Mouse (Mus musculus): Measurements from ENCODE around the gene Tulp4. TPM values are rescaled to one million over a fixed set of nuclear protein-coding genes. Genes with fewer than 3 reads are reported as not detected.

Tulp4 gene
- total and polyA plus RNA-seq, 2 experiments from 2014 or later = 92.0 to 417 TPM

GRCm38 (mm10) chr17:6182715-6183114, 76.5 kb downstream of the Tulp4 start:
- Histone ChIP-seq H3K36me3 (ENCODE audit: insufficient read depth) (peaks cover 26% of the 10 kb centered on the region), H3K4me3 (ENCODE audit: low read depth, low read length) (no peak overlapping the region), H3K27me3 (ENCODE audit: insufficient read depth, low read length) (no peaks in the 10 kb centered on the region), H3K4me1 (ENCODE audit: insufficient read depth) (no peaks in the 10 kb centered on the region), H3K4me2 (ENCODE audit: low read depth) (no peak overlapping the region), H3K9ac (no peak overlapping the region), H3K27ac (ENCODE audit: low read depth, low read length) (no peak overlapping the region), H3K9me3 (ENCODE audit: low read length) (no peaks in the 10 kb centered on the region)
- no peak for ATAC-seq
- WGBS = 60% methylated on average over 4 of the region's 4 CpGs
- TF ChIP-seq CTCF (IDR thresholded peaks at IDR 0.05; ENCODE audit: low read depth) = no peak
- DNase-seq = no peak

GRCm38 (mm10) chr17:6186651-6187050, 80.4 kb downstream of the Tulp4 start:
- TF ChIP-seq CTCF (IDR thresholded peaks at IDR 0.05; ENCODE audit: low read depth) = no peak
- Histone ChIP-seq H3K4me3 (ENCODE audit: low read depth, low read length) (no peak overlapping the region), H3K9ac (no peak overlapping the region), H3K36me3 (ENCODE audit: insufficient read depth) (peaks cover 34% of the 10 kb centered on the region), H3K4me2 (ENCODE audit: low read depth) (no peak overlapping the region), H3K4me1 (ENCODE audit: insufficient read depth) (no peaks in the 10 kb centered on the region), H3K27ac (ENCODE audit: low read depth, low read length) (no peak overlapping the region), H3K27me3 (ENCODE audit: insufficient read depth, low read length) (no peaks in the 10 kb centered on the region), H3K9me3 (ENCODE audit: low read length) (no peaks in the 10 kb centered on the region)
- DNase-seq = no peak
- ATAC-seq = no peak
- WGBS = 91% methylated on average over 4 of the region's 4 CpGs

GRCm38 (mm10) chr17:6187183-6187582, 80.9 kb downstream of the Tulp4 start:
- no peaks in the 10 kb centered on the region for H3K27me3 ChIP-seq (ENCODE audit: insufficient read depth, low read length)
- no peaks in the 10 kb centered on the region for H3K9me3 ChIP-seq (ENCODE audit: low read length)
- TF ChIP-seq CTCF (IDR thresholded peaks at IDR 0.05; ENCODE audit: low read depth) = no peak
- H3K36me3 ChIP-seq (ENCODE audit: insufficient read depth) = peaks cover 39% of the 10 kb centered on the region
- no peak overlapping the region for H3K4me2 ChIP-seq (ENCODE audit: low read depth)
- no peak overlapping the region for H3K4me3 ChIP-seq (ENCODE audit: low read depth, low read length)
- no peak overlapping the region for H3K9ac ChIP-seq
- WGBS = 95% methylated on average over 8 of the region's 8 CpGs
- no peaks in the 10 kb centered on the region for H3K4me1 ChIP-seq (ENCODE audit: insufficient read depth)
- DNase-seq = no peak
- no peak overlapping the region for H3K27ac ChIP-seq (ENCODE audit: low read depth, low read length)
- no peak for ATAC-seq

- Histone ChIP-seq H3K4me3 (ENCODE audit: low read depth, low read length) (no peak overlapping the region), H3K27me3 (ENCODE audit: insufficient read depth, low read length) (no peaks in the 10 kb centered on the region), H3K27ac (ENCODE audit: low read depth, low read length) (no peak overlapping the region), H3K4me1 (ENCODE audit: insufficient read depth) (no peaks in the 10 kb centered on the region), H3K4me2 (ENCODE audit: low read depth) (no peak overlapping the region), H3K9ac (no peak overlapping the region), H3K36me3 (ENCODE audit: insufficient read depth) (peaks cover 54% of the 10 kb centered on the region), H3K9me3 (ENCODE audit: low read length) (no peaks in the 10 kb centered on the region)
- DNase-seq = no peak
- no peak for ATAC-seq
- WGBS = 89% methylated on average over 5 of the region's 5 CpGs
- TF ChIP-seq CTCF (IDR thresholded peaks at IDR 0.05; ENCODE audit: low read depth) = no peak
These were observed 83.0 kb downstream of the Tulp4 start for GRCm38 (mm10) chr17:6189207-6189606.

- ATAC-seq (no peak), DNase-seq (no peak)
- Histone ChIP-seq H3K9me3 (ENCODE audit: low read length) (no peaks in the 10 kb centered on the region), H3K27ac (ENCODE audit: low read depth, low read length) (no peak overlapping the region), H3K4me1 (ENCODE audit: insufficient read depth) (no peaks in the 10 kb centered on the region), H3K4me2 (ENCODE audit: low read depth) (no peak overlapping the region), H3K9ac (no peak overlapping the region), H3K36me3 (ENCODE audit: insufficient read depth) (peaks cover 42% of the 10 kb centered on the region), H3K4me3 (ENCODE audit: low read depth, low read length) (no peak overlapping the region), H3K27me3 (ENCODE audit: insufficient read depth, low read length) (no peaks in the 10 kb centered on the region)
- no peak for TF ChIP-seq CTCF (IDR thresholded peaks at IDR 0.05; ENCODE audit: low read depth)
- WGBS = 86% methylated on average over 6 of the region's 6 CpGs
These were observed 86.0 kb downstream of the Tulp4 start for GRCm38 (mm10) chr17:6192275-6192674.

- no peaks in the 10 kb centered on the region for H3K4me1 ChIP-seq (ENCODE audit: insufficient read depth)
- H3K4me2 ChIP-seq (ENCODE audit: low read depth) = no peak overlapping the region
- H3K9ac ChIP-seq = no peak overlapping the region
- no peak overlapping the region for H3K27ac ChIP-seq (ENCODE audit: low read depth, low read length)
- H3K36me3 ChIP-seq (ENCODE audit: insufficient read depth) = peaks cover 38% of the 10 kb centered on the region
- no peak for ATAC-seq
- no peak overlapping the region for H3K4me3 ChIP-seq (ENCODE audit: low read depth, low read length)
- H3K9me3 ChIP-seq (ENCODE audit: low read length) = no peaks in the 10 kb centered on the region
- DNase-seq = no peak
- 65% methylated on average over 1 of the region's 1 CpGs for WGBS
- TF ChIP-seq CTCF (IDR thresholded peaks at IDR 0.05; ENCODE audit: low read depth) = no peak
- H3K27me3 ChIP-seq (ENCODE audit: insufficient read depth, low read length) = no peaks in the 10 kb centered on the region
These were observed 89.2 kb downstream of the Tulp4 start for GRCm38 (mm10) chr17:6195390-6195789.

GRCm38 (mm10) chr17:6197491-6197890, 91.3 kb downstream of the Tulp4 start:
- Histone ChIP-seq H3K4me3 (ENCODE audit: low read depth, low read length) (no peak overlapping the region), H3K9ac (no peak overlapping the region), H3K27ac (ENCODE audit: low read depth, low read length) (no peak overlapping the region), H3K36me3 (ENCODE audit: insufficient read depth) (peaks cover 40% of the 10 kb centered on the region), H3K9me3 (ENCODE audit: low read length) (no peaks in the 10 kb centered on the region), H3K27me3 (ENCODE audit: insufficient read depth, low read length) (no peaks in the 10 kb centered on the region), H3K4me2 (ENCODE audit: low read depth) (no peak overlapping the region), H3K4me1 (ENCODE audit: insufficient read depth) (no peaks in the 10 kb centered on the region)
- DNase-seq (no peak), ATAC-seq (no peak)
- 73% methylated on average over 7 of the region's 7 CpGs for WGBS
- TF ChIP-seq CTCF (IDR thresholded peaks at IDR 0.05; ENCODE audit: low read depth) = no peak

- TF ChIP-seq CTCF (IDR thresholded peaks at IDR 0.05; ENCODE audit: low read depth) = no peak
- no peak overlapping the region for H3K4me2 ChIP-seq (ENCODE audit: low read depth)
- no peaks in the 10 kb centered on the region for H3K9me3 ChIP-seq (ENCODE audit: low read length)
- no peaks in the 10 kb centered on the region for H3K4me1 ChIP-seq (ENCODE audit: insufficient read depth)
- DNase-seq (no peak), ATAC-seq (no peak)
- no peak overlapping the region for H3K9ac ChIP-seq
- H3K36me3 ChIP-seq (ENCODE audit: insufficient read depth) = peaks cover 38% of the 10 kb centered on the region
- H3K27ac ChIP-seq (ENCODE audit: low read depth, low read length) = no peak overlapping the region
- no peak overlapping the region for H3K4me3 ChIP-seq (ENCODE audit: low read depth, low read length)
- H3K27me3 ChIP-seq (ENCODE audit: insufficient read depth, low read length) = no peaks in the 10 kb centered on the region
- WGBS = 88% methylated on average over 6 of the region's 6 CpGs
These were observed 92.4 kb downstream of the Tulp4 start for GRCm38 (mm10) chr17:6198670-6199069.
